Mouse (Mus musculus) adrenal gland, postnatal 14 days (tissue): ENCODE measurements around the gene Mlycd. TPM values are rescaled to one million over a fixed set of nuclear protein-coding genes. Genes with fewer than 3 reads are reported as not detected.
A peak's percentile ranks its signal among the peaks of the same experiment; 100 is the strongest.

ENCODE experiments used
- DNase-seq: peaks from one replicate; pipeline ENCODE4 v3.0.0; 2021; ENCODE audit warnings: mixed read lengths
- total RNA-seq: library from RNA; stranded (reverse); gene quantifications from 2 replicates; pipeline ENCODE4 v1.2.3, GENCODE M21; 2021

Mlycd gene
- total RNA-seq, 1 experiment from 2014 or later: 66.5 TPM

- no peak for DNase-seq
Observed at GRCm38 (mm10) chr8:119400904-119401303, 6.2 kb downstream of the Mlycd start.

- no peak for DNase-seq
Observed at GRCm38 (mm10) chr8:119403912-119404311, 9.2 kb downstream of the Mlycd start.

DNA sequence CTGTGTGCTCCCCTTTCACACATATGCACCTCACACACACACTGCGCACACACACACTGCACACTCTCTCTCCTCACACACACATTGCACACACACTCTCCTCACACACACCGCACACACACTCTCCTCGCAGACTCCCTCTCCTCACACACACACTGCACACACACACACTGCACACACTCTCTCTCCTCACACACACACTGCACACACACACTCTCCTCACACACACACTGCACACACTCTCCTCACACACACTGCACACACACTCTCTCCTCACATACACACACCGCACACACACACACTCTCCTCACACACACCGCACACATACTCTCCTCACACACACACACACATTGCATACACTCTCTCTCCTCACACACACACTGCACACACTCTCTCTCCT lies 10.0 kb downstream of the Mlycd start:
- DNase-seq: no peak

GRCm38 (mm10) chr8:119408311-119408710 lies 13.6 kb downstream of the Mlycd start:
- no peak for DNase-seq

DNA sequence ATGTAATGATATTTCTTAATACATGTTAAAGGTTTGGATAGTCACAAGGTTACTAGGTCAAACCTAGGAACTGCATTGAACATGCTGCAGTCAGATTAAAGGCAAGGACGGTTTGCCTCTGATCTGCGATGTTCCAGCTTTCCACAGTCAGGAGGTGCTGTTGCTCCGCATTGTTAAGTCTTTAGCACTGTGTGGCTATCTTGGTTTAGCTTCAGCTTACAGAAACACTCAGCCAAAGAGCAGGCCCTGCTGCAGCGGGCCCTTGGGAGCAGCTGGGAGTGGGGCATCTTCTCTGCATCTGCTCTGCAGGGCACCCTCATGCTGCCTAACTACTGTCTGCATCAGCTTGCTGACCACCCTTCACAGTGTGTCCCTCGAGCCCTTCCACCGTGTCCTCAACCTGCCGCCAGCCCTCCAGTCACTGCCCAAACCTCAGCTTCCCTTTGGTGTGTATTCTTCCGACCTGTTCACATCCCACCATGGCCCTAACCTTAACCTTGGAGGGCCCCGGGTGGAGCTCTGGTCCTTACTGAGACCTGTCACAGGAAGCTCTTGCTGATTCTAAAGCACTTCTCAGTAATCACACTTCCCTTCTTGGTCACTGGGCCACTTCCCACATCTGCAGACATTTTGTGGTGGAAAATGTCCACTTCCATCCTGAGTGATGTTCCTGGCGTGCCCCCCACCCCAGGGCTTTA lies 17.5 kb downstream of the Mlycd start:
- peak; percentile 32 for DNase-seq

GRCm38 (mm10) chr8:119412735-119413498 lies 18.2 kb downstream of the Mlycd start:
- peak; percentile 88 for DNase-seq

GRCm38 (mm10) chr8:119413605-119414004 lies 18.9 kb downstream of the Mlycd start:
- peak; percentile 52 for DNase-seq

GRCm38 (mm10) chr8:119420318-119420717 lies 25.6 kb downstream of the Mlycd start:
- peak; percentile 4 for DNase-seq

DNA sequence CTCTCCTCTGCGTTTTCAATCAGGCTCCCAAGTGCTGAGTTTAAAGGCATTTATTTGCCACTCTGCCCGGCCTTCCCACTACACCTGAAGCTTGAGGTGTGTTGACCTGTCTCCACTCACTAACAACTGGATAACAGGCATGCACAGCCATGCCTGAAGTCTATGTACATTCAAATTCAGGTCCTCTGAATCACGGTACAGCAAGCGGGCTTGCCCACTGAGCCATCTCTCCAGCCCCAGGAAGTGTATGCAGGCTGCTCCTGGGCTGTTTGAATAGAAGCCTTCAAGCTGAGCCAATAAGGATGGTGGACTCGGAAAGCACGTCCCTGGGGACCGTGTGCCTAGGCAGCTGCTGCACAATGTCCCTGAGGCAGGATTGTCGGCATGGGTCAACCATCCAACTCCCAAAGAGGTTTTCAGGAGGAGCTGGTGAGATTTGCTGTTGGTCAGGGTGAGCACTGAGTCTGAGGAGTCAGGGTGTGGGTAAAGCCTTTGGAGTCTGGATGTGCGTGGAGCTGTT lies 27.0 kb downstream of the Mlycd start:
- DNase-seq: no peak

DNA sequence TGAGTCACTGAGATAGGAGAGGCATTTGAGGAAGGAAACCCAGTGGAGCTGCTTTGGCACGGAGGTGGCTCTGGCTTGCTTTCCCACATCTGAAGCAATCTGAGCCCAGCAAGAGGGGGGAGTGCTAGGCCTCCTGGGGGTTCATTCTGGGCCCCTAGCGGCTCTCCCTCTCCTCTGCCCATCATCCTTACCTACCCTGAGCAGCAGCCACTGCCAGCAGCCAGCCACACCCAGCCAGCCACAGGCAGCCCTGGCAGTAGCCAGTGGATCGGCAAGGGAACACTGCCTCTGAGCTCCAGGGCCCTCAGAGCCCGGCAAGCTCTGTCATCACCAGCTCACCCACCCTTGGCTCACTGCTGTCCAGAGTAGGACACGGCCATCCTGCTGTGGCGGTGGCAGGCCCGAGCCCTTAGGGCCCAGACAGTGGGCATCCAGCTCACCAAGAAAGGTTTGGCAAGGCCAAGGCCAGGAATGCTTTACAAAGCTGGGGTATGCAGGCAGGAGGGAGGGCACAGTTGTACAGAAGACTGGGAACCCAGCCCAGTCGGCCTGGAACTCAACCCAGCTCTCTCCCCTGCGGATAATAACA lies 27.5 kb downstream of the Mlycd start:
- peak; percentile 77 for DNase-seq

GRCm38 (mm10) chr8:119423631-119424141 lies 29.0 kb downstream of the Mlycd start:
- DNase-seq: peak; percentile 76

DNA sequence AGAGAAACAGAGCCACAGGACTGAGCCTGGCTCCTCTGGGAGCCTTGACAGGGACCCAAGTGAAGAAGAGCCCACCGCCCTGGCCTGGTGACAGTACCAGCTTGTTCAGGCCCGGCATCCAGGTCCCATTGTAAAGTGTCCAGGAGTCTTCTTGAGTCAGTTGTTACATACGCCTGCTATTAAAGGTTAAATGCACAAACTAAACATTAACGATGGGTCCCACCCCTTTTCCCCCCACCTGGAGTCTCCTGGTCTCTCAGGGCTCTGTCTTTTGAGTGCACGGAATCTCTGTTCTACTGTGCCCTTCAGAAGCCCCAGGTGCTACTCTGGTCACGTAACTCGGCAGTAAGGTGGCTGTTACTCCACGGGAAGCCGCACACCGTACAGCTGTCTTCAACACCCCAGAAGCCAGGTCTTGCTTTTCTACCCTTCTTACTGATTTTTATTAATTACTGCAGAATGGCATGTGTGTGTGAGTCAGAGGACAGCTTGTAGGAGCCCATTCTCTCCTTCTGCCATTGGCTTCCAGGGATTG lies 29.6 kb downstream of the Mlycd start:
- no peak for DNase-seq

- DNase-seq: peak; percentile 61
Observed at GRCm38 (mm10) chr8:119424740-119425139, 30.1 kb downstream of the Mlycd start.

DNA sequence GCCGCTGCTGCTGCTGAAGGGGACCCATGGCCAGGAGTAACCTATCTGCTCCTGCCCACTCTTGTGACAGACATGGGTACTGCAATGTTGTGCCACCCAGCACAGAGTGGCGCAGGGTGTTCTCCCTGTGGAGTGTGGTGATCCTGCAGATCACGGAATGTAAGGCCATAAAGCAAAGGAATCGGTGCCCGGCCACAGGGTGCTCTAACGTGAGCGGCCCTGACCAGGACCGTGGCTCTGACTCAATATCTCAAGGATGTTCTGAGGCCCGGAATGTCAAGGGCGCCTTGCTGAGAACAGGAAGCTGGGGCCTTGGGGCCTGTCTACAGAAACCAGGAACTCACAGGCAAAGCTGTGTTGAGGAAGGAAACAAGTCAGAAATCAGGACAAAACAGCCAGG lies 30.9 kb downstream of the Mlycd start:
- peak; percentile 91 for DNase-seq

DNA sequence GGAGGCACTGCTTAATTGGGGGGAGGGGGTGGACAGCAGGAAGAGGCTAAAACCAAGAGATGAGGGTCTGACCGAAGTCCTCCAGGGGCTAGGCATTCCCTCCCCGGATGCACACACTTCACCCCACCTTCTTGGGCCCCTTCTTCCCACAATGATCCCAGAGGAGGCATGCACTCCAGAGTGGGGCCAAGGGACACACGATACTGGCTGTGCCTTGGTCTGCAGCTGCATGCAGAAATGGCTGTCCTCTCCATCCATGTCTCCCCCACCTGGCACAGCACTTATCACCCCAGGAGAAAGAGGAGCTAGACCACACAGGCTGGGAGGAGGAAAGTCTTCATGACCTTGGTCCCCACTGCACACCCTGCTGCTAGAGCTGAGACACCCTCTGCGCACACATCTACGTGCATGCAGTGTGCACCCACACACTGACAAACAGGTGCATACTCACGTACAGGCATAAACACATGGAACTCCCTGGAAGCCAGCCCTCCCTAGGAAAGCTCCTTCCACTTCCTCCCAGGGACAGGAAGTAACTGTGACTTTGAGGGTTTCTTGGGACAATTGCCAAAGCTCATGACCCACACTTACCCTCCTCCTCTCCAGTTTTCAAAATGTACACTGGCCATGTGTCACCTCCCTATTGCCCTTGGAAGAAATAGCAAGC lies 31.5 kb downstream of the Mlycd start:
- DNase-seq: peak; percentile 62

- DNase-seq: peak; percentile 76
Observed at GRCm38 (mm10) chr8:119427634-119428349, 33.1 kb downstream of the Mlycd start.

DNA sequence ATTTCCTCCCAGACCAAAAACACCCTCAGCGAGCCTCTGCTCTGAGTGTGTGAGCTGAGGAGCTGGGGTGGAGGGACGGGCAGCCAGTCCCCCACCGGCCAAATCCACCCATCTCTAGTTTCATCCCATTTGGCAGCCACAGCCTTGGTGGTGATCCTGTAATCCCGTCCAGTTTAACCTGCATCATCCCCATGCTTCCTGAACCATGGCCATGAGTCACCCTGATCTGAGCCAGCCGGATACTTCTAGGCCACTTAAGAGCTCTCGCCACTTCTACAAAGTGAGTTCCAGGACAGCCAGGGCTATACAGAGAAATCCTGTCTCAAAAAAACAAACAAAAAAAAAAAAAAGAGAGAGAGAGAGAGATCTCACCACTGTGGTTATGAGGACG lies 33.7 kb downstream of the Mlycd start:
- DNase-seq: peak; percentile 54

GRCm38 (mm10) chr8:119428766-119429327 lies 34.2 kb downstream of the Mlycd start:
- DNase-seq: no peak

- no peak for DNase-seq
Observed at GRCm38 (mm10) chr8:119429552-119429951, 34.9 kb downstream of the Mlycd start.

GRCm38 (mm10) chr8:119430250-119430649 lies 35.6 kb downstream of the Mlycd start:
- DNase-seq: no peak

DNA sequence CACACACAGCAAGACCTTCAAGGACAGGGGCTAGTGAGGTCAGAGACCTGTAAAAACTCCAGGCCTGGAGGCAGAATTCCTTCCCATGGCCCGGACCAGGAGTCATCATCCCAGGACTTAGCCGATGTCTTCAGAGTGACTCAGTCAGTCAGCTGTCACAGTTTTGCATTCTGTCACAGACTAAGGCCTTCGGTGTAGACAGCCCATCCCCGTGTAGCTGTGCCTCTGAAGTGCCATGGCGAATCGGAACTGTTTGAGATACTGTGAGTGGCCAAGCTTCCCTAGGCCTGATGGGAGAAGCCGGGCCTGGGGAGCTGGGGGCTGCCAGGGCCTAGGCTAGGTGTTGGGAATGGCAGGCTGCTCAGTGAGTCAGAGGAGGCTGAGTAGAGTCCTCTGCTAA lies 36.0 kb downstream of the Mlycd start:
- peak; percentile 66 for DNase-seq
